In the genomic region with DNA sequence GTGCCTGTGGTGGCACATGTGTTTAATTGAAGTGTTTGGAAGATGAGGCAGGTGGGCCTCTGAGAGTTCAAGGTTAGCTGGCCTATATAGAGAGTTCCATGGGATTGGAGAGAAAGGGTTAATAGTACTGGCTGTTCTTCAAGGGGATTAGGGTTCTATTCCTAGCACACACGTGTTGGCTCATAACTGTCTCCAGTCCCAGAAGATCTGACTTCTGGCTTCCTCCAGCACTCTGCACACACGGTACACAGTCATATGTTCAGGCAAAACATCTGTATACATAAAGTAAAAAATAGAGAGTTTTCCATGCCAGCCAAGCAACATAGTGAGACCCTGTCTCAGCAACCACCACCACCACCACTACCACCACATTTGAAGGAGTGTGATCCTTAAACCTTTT, we compare ENCODE assay signal across 33 mouse cellular contexts. TPM values are rescaled to one million over a fixed set of nuclear protein-coding genes. Genes with fewer than 3 reads are reported as not detected.
DNase-seq lines count a peak whose midpoint lies in the region; ATAC-seq lines count a peak whose summit lies in the region.
"Had no signal": no experiment of that assay in that cellular context is flagged by ENCODE, and none has a peak within 500 bp of the region (broad histone marks: within the 10 kb centered on the region; RNA-seq: fewer than 3 reads in every experiment).

No protein-coding gene starts in this region.

- no peak for DNase-seq in embryonic facial prominence, embryonic 10.5 days (ENCODE audit: low spot score)
- peak; percentile 72 for DNase-seq in heart, adult 11 months
- no peak for DNase-seq in heart, adult 9 months (ENCODE audit: low spot score in 2 of 2)
- no peak for DNase-seq in heart, adult 8-10 months (ENCODE audit: low spot score)
- DNase-seq in retina, adult 2 months (ENCODE audit: low read depth, low spot score) = peak; percentile 11
- DNase-seq in retina, embryonic 14.5 days (ENCODE audit: low spot score) = no peak
- DNase-seq: adrenal gland, adult 8-10 months; adrenal gland, postnatal 25 days; cerebellum, adult 11-12 months; cerebellum, adult 8-10 months; cerebellum, postnatal 10 days; cerebellum, postnatal 36 days; embryo, embryonic 11 days; forebrain, postnatal 0 days; heart, postnatal 4 days; kidney, adult 2 months had no signal

- H3K4me3 ChIP-seq in embryonic facial prominence, embryonic 15.5 days (replicated peaks) = no peak overlapping the region
- H3K4me3 ChIP-seq in embryonic facial prominence, embryonic 10.5 days = no peak overlapping the region
- no peak overlapping the region for H3K4me3 ChIP-seq in heart, embryonic 15.5 days
- H3K4me3 ChIP-seq: heart, embryonic 13.5 days had no signal

- no peaks in the 10 kb centered on the region for H3K9me3 ChIP-seq in embryonic facial prominence, embryonic 15.5 days (replicated peaks)
- H3K9me3 ChIP-seq in embryonic facial prominence, embryonic 10.5 days = no peaks in the 10 kb centered on the region
- no peaks in the 10 kb centered on the region for H3K9me3 ChIP-seq in heart, embryonic 15.5 days (replicated peaks)
- H3K9me3 ChIP-seq: heart, embryonic 13.5 days had no signal

- 35% methylated on average over 2 of the region's 2 CpGs for WGBS in embryonic facial prominence, embryonic 15.5 days
- WGBS in embryonic facial prominence, embryonic 10.5 days = 76% methylated on average over 2 of the region's 2 CpGs
- WGBS in heart, embryonic 15.5 days = 35% methylated on average over 2 of the region's 2 CpGs

- H3K4me2 ChIP-seq in embryonic facial prominence, embryonic 15.5 days (replicated peaks) = no peak overlapping the region
- no peak overlapping the region for H3K4me2 ChIP-seq in heart, embryonic 15.5 days
- H3K4me2 ChIP-seq: heart, embryonic 13.5 days; hindbrain, embryonic 14.5 days had no signal

- H3K9ac ChIP-seq in embryonic facial prominence, embryonic 15.5 days = no peak overlapping the region
- H3K9ac ChIP-seq in heart, embryonic 15.5 days = no peak overlapping the region
- H3K9ac ChIP-seq: forebrain, postnatal 0 days; heart, embryonic 13.5 days; hindbrain, embryonic 14.5 days had no signal

- no peak; the same call in 1 of the 2 replicates for ATAC-seq in embryonic facial prominence, embryonic 15.5 days (ENCODE audit: insufficient number of reproducible peaks, low FRiP score, low TSS enrichment, low read depth)
- no peak for ATAC-seq in heart, embryonic 15.5 days (replicated peaks; ENCODE audit: insufficient number of reproducible peaks, insufficient read depth, low FRiP score, low read depth)
- ATAC-seq: activated CD4-positive, CD25-positive, alpha-beta regulatory T cell, adult 4 months; forebrain, embryonic 14.5 days; forebrain, postnatal 0 days; hindbrain, postnatal 0 days; inflammation-experienced regulatory T-cells, adult 6 months; intestine, postnatal 0 days had no signal

- H3K27me3 ChIP-seq in embryonic facial prominence, embryonic 15.5 days = no peaks in the 10 kb centered on the region
- H3K27me3 ChIP-seq in embryonic facial prominence, embryonic 10.5 days (replicated peaks; ENCODE audit: low read depth, poor library complexity, severe bottlenecking) = no peaks in the 10 kb centered on the region
- no peaks in the 10 kb centered on the region for H3K27me3 ChIP-seq in heart, embryonic 15.5 days
- H3K27me3 ChIP-seq: heart, embryonic 13.5 days had no signal

- H3K4me1 ChIP-seq in embryonic facial prominence, embryonic 15.5 days = no peaks in the 10 kb centered on the region; the same call in 1 of the 2 replicates
- H3K4me1 ChIP-seq in embryonic facial prominence, embryonic 10.5 days = no peaks in the 10 kb centered on the region
- H3K4me1 ChIP-seq in heart, embryonic 15.5 days (replicated peaks) = peaks cover 6% of the 10 kb centered on the region

- H3K36me3 ChIP-seq in embryonic facial prominence, embryonic 15.5 days = peaks cover 66% of the 10 kb centered on the region
- peaks cover 97% of the 10 kb centered on the region for H3K36me3 ChIP-seq in embryonic facial prominence, embryonic 10.5 days (replicated peaks)
- peaks cover 60% of the 10 kb centered on the region for H3K36me3 ChIP-seq in heart, embryonic 15.5 days

- H3K27ac ChIP-seq in embryonic facial prominence, embryonic 15.5 days (replicated peaks) = 0 out of 2 replicates have a peak overlapping the region, but pooled peaks have one; percentile 7
- no peak overlapping the region for H3K27ac ChIP-seq in embryonic facial prominence, embryonic 10.5 days (replicated peaks)
- H3K27ac ChIP-seq in heart, embryonic 15.5 days = 0 out of 2 replicates have a peak overlapping the region, but pooled peaks have one; percentile 3
- H3K27ac ChIP-seq: heart, embryonic 13.5 days; hindbrain, embryonic 14.5 days; hindbrain, postnatal 0 days had no signal

RNA-seq across cellular contexts. Expression of a gene that starts 17.5 kb away (rescaled TPM):
- polyA plus RNA-seq in embryonic facial prominence, embryonic 15.5 days (2015; fragmentation: Nextera tagmentation; extraction: Ambion mirVana) = 0.79 and 2.2 TPM in 2 replicates
- 0.52 TPM in 1 of 2 replicates, not detected in the other for polyA plus RNA-seq in embryonic facial prominence, embryonic 10.5 days (2016; fragmentation: Nextera tagmentation; extraction: Ambion mirVana)
- 1.7 and 3.2 TPM in 2 replicates for polyA plus RNA-seq in heart, embryonic 15.5 days (2015; fragmentation: Nextera tagmentation; extraction: Ambion mirVana)
- 10 to 100 TPM in 2 of 4 experiments, 1 to 10 TPM in 2; 8.9 to 13.3 (median 10.7) TPM for total RNA-seq in heart, adult 8-10 months (2022)
- total RNA-seq: ES-E14; forebrain, postnatal 0 days; granulocyte monocyte progenitor cell, adult 5-6 weeks; hindbrain, postnatal 0 days had no signal
- polyA plus RNA-seq: brain, embryonic 14.5 days; cortical plate, adult 2 months; embryonic facial prominence, embryonic 11.5 days; forebrain, embryonic 11.5 days; kidney, adult 2 months; kidney, embryonic 14.5 days had no signal

RNA-seq across cellular contexts. Expression of a gene that starts 17.5 kb away (rescaled TPM):
- 35.7 and 42.3 TPM in 2 replicates for polyA plus RNA-seq in embryonic facial prominence, embryonic 15.5 days (2015; fragmentation: Nextera tagmentation; extraction: Ambion mirVana)
- polyA plus RNA-seq in embryonic facial prominence, embryonic 10.5 days (2016; fragmentation: Nextera tagmentation; extraction: Ambion mirVana) = 63.6 and 65.7 TPM in 2 replicates
- polyA plus RNA-seq in heart, embryonic 15.5 days (2015; fragmentation: Nextera tagmentation; extraction: Ambion mirVana) = 24.0 and 27.6 TPM in 2 replicates
- 10 to 100 TPM; 22.9 to 30.2 (median 27.5) TPM for total RNA-seq in heart, adult 8-10 months (2022)

RNA-seq across cellular contexts. Expression of a gene that starts 54.4 kb away (rescaled TPM):
- polyA plus RNA-seq in embryonic facial prominence, embryonic 15.5 days (2015; fragmentation: Nextera tagmentation; extraction: Ambion mirVana) = 3.3 and 4.4 TPM in 2 replicates
- 0.71 and 1.0 TPM in 2 replicates for polyA plus RNA-seq in embryonic facial prominence, embryonic 10.5 days (2016; fragmentation: Nextera tagmentation; extraction: Ambion mirVana)
- 0.08 and 0.18 TPM in 2 replicates for polyA plus RNA-seq in heart, embryonic 15.5 days (2015; fragmentation: Nextera tagmentation; extraction: Ambion mirVana)
- total RNA-seq in heart, adult 8-10 months (2022) = not detected
- total RNA-seq: adrenal gland, adult 8-10 months; adrenal gland, postnatal 25 days; forebrain, postnatal 0 days; gastrocnemius, postnatal 25 days; granulocyte monocyte progenitor cell, adult 5-6 weeks; heart, postnatal 4 days; hindbrain, postnatal 0 days had no signal
- polyA plus RNA-seq: activated CD4-positive, CD25-positive, alpha-beta regulatory T cell, adult 4 months; forebrain, embryonic 14.5 days; hindbrain, embryonic 14.5 days; inflammation-experienced regulatory T-cells, adult 6 months had no signal

Comparison
In these comparisons a context has a peak if more than half of its experiments do, and no peak if none do; other contexts are left out.
1. DNase-seq: peak in heart, adult 11 months (single experiment) and retina, adult 2 months (single experiment); none in embryonic facial prominence, embryonic 10.5 days (single experiment), heart, adult 9 months (0 of 2), heart, adult 8-10 months (single experiment) and retina, embryonic 14.5 days (single experiment).